Mouse (Mus musculus): ENCODE measurements around the gene Rrp7a. TPM values are rescaled to one million over a fixed set of nuclear protein-coding genes. Genes with fewer than 3 reads are reported as not detected.

Gene Rrp7a
- 100 to 1,000 TPM; 126 to 141 (median 133) TPM for total RNA-seq (2022)

- DNase-seq (ENCODE audit: low spot score in 2 of 2): peak; percentile 89 to 93
Observed at GRCm38 (mm10) chr15:83122566-83123145, at the start of gene Rrp7a. Gene Rrp7a, minus strand, starts transcription at chr15:83122801.

- DNase-seq (ENCODE audit: low spot score in 2 of 2): peak; percentile 95
Observed at GRCm38 (mm10) chr15:83171712-83172481, 49.3 kb upstream of the Rrp7a start.

DNA sequence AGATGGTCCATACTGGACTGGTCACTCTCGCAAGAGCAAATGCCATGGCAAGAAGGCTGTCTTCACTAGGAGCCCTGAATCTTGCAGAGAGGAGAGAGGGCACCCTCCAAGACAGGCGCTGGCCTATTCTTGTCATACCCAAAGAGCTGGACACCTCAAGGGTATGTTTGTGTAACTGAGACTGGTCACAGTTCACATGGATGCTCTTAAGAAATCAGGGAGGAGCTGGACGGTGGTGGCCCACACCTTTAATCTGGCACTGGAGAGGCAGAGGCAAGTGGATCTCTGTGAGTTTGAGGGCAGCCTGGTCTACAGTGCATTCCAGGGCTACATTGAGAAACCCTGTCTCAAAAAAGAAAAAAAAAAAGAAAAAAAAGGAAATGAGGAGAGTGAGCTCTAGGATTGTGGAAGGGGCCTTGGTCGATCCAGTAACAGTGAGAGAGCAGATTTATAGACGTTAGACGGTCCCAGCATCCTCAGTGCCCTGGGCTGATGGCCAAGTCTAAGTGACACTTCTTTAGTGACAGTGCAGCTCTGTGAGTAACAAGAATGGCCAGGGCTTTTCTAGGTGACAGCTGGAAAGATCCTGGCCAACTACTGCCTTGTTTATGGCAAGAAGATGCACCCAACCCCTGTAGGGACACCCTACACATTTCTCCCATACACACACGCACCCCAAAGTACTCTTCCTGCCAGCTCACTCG is 48.5 kb upstream of the Rrp7a start:
- DNase-seq (ENCODE audit: low spot score in 2 of 2): no peak

DNA sequence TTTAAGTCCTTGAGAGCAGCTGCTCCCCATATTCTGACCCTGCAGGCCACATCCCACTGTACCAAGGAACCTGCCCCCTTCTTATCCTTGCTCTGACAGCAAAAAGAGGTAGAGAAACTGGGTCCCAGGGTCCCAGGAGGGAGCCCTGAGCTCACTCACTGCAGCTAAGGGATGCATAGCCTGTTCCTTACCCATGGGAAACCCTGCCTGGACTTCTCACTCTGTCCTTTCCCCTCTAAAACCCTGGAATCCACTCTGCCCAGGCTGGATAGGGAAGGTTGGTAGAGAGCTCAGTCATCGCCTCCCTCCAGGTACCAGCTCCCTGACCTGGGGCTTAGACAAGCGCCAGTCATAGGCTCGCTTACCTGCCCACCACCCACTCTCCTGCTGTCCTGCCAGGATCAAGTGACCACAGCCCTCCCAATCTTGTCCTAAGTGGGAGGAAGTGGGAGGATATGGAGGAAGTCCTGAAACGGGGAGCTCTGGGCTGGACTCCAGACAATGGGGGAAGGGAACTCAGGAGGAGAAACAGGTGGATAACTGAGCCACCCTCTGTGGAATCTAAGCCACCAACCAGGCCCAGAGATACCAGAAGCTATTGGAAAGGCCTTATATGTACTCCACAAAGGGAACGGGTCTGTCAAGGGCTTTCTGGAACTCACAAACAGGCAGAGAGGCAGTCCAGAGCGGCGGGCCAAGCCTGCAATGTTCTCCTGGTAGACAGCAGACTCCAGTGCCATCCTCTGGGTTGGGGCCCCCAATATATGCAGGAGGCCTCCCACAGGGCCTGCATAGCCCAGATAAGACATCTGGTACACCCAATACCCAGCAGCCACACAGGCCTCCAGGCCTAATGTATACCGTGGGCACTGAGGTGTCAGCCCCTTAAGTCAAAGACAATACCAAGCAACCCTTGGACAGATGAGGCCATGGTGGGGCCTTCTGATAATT is 47.4 kb upstream of the Rrp7a start:
- no peak for DNase-seq (ENCODE audit: low spot score in 2 of 2)

DNA sequence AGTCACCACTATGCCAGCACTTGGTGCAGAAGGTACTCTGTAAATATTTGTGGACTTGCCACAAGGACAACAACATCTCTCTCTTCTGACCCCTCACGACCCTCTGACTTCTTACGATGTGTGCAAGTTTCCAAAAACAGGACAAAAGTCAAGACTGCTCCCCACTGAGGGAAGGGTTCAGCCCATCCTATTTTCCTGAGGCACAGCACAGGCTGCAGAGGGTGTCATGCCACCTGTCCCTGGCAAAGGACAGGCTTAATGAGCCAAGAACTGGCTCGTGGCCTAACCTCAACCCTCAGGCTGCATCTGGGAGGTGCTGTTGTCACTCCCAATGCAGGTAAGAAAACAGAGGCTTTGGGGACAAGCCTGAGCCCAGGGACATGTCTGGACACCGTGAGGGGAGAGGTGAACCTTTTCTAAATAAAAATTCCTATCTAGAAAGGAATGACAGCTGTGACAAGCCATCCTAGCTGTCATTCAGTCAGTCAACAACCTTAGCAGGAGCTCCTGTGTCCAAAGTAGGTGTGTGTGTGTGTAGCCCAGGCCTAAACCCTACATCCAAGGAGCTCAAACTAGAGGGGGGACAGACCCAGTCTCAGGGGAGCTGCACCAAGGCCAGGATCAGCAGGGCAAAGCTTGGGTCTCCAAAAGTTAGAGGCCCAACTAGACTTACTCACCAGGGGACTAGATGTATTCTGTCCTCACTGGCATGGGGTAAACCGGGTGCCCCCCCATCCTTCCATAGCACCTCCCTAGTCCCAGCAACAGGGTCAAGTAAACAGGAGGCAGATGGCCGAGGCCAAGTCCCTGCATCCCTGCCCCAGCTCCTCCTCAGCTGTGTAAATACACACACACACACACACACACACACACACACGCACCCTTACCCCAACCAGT is 46.5 kb upstream of the Rrp7a start:
- DNase-seq (ENCODE audit: low spot score in 2 of 2): no peak

DNA sequence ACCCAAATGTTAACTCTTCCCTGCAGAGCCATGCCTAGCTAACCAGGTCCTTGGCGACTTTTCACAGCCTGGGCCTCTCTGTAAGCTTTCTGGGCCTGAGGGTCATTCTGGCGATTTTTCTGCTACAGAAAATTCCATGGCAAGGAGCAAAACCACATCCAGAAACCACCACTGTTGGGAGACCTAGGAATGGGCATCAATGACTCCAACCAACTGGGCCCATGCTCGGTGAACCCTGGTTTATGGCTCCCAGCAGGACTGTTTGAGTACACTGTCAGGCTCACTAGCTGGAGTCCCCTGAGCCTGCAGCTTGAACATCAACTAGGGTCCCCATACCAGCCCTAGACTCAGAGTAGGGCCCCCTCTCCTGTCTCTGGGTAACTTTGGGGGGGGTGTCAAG is 45.7 kb upstream of the Rrp7a start:
- DNase-seq (ENCODE audit: low spot score in 2 of 2): no peak

GRCm38 (mm10) chr15:83167550-83168065 is 45.0 kb upstream of the Rrp7a start:
- DNase-seq (ENCODE audit: low spot score in 2 of 2): no peak

GRCm38 (mm10) chr15:83167126-83167525 is 44.5 kb upstream of the Rrp7a start:
- DNase-seq (ENCODE audit: low spot score in 2 of 2): no peak

GRCm38 (mm10) chr15:83166642-83167041 is 44.0 kb upstream of the Rrp7a start:
- DNase-seq (ENCODE audit: low spot score in 2 of 2): no peak

- no peak for DNase-seq (ENCODE audit: low spot score in 2 of 2)
Observed at GRCm38 (mm10) chr15:83165526-83166315, 43.1 kb upstream of the Rrp7a start.

GRCm38 (mm10) chr15:83164971-83165471 is 42.4 kb upstream of the Rrp7a start:
- DNase-seq (ENCODE audit: low spot score in 2 of 2): no peak

DNA sequence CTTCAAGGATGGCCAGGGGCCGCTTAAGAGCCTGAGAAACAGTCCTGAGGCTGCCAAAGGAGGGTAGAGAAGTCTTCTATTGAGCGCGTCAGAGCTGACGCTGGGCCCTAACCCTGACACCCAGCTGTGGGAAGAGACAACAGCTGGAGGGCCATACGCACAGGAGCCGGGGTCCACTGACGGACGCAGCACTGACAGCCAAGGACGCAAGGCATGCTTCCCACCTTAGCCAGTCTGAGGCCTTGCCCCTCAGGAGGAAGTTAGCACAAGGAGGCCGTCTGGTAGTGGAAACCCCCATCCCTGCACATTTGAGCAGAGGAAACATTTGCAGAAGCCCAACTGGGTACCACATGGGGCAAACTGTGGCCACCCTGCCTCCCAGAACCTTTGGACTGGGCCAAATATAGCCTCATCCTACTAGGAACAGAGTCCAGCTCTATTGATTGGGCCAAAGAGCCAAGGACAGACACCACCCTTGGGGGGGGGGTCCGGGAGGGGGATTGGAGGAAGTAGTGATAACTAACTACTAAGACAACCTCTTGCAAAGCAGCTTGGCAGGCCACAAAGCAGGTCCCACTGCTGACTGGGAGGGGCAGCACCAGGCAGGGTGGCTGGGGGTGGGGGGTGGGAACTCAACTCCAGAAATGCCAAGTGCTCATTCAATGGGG is 40.4 kb upstream of the Rrp7a start:
- no peak for DNase-seq (ENCODE audit: low spot score in 2 of 2)

DNA sequence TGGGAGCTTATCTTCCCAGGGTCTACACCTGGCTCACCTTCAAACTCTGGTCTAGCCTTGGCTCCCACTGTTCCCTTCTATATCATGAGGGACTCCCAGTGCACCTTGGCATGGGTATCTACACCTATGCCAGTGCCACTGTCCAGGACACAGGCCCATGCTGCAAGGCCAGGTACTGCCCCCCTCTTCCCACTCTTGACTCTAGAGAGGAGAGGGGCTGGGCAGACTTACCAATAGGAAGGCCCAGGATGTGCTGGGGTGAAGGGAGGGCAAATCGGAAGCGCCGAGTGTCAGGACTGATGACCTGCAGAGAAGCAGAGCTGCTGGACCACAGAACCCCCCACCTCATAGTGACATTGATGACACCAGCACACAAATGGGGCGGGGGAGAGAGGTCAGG is 39.4 kb upstream of the Rrp7a start:
- DNase-seq (ENCODE audit: low spot score in 2 of 2): no peak

GRCm38 (mm10) chr15:83161062-83161748 is 38.6 kb upstream of the Rrp7a start:
- peak in 1 of 2 experiments; percentile 2 for DNase-seq (ENCODE audit: low spot score in 2 of 2)

GRCm38 (mm10) chr15:83160561-83160960 is 38.0 kb upstream of the Rrp7a start:
- no peak for DNase-seq (ENCODE audit: low spot score in 2 of 2)

GRCm38 (mm10) chr15:83159823-83160222 is 37.2 kb upstream of the Rrp7a start:
- DNase-seq (ENCODE audit: low spot score in 2 of 2): no peak

- no peak for DNase-seq (ENCODE audit: low spot score in 2 of 2)
Observed at GRCm38 (mm10) chr15:83158587-83159160, 36.1 kb upstream of the Rrp7a start.

- no peak for DNase-seq (ENCODE audit: low spot score in 2 of 2)
Observed at GRCm38 (mm10) chr15:83157667-83158064, 35.1 kb upstream of the Rrp7a start.

Data from layer of hippocampus, adult 8-10 months (tissue).